Mouse (Mus musculus) myocyte (in vitro differentiated cells): ENCODE data around the gene Hacd4.

Experiments
- CEBPB ChIP-seq: IDR thresholded peaks from 2 replicates; pipeline ENCODE4 v1.6.1; 2011; ENCODE audit warnings: mild to moderate bottlenecking, moderate library complexity; ENCODE audit not compliant: poor library complexity, insufficient read depth, severe bottlenecking
- E2F4 ChIP-seq: IDR thresholded peaks from one replicate; pipeline ENCODE4 v1.6.1; 2011; ENCODE audit warnings: mild to moderate bottlenecking, control low read depth, moderate library complexity; ENCODE audit not compliant: insufficient read depth
- MAX ChIP-seq: IDR thresholded peaks from one replicate; pipeline ENCODE4 v1.6.1; 2011; ENCODE audit warnings: low read depth, mild to moderate bottlenecking, control low read depth
- MYOD1 ChIP-seq, 3 experiments: IDR thresholded peaks; one replicate each; pipeline ENCODE4 v1.6.1; 2011; ENCODE audit warnings: control low read depth in 2 of 3, low read depth in 2 of 3, mild to moderate bottlenecking in 2 of 3, moderate library complexity in 1 of 3; ENCODE audit not compliant: insufficient read length in 2 of 3, control insufficient read depth in 1 of 3
- MYOG ChIP-seq, 3 experiments: IDR thresholded peaks; one replicate each; pipeline ENCODE4 v1.6.1; 2011; ENCODE audit warnings: control low read depth in 2 of 3, low read depth in 2 of 3, mild to moderate bottlenecking in 2 of 3; ENCODE audit not compliant: insufficient read length in 2 of 3, control insufficient read depth in 1 of 3, insufficient read depth in 1 of 3
- POLR2A ChIP-seq: IDR thresholded peaks from one replicate; pipeline ENCODE4 v1.6.1; 2011; ENCODE audit warnings: low read depth, mild to moderate bottlenecking, control low read depth, moderate library complexity; ENCODE audit not compliant: insufficient read length
- POLR2AphosphoS2 ChIP-seq: IDR thresholded peaks from one replicate; pipeline ENCODE4 v1.6.1; 2011; ENCODE audit warnings: low read depth, control low read depth; ENCODE audit not compliant: insufficient read length
- REST ChIP-seq: IDR thresholded peaks from one replicate; pipeline ENCODE4 v1.6.1; 2011; ENCODE audit warnings: mild to moderate bottlenecking, control low read depth, moderate library complexity; ENCODE audit not compliant: insufficient read depth, insufficient read length
- SRF ChIP-seq: IDR thresholded peaks from one replicate; pipeline ENCODE4 v1.6.1; 2011; ENCODE audit warnings: low read depth; ENCODE audit not compliant: control insufficient read depth, insufficient read length
- USF1 ChIP-seq: IDR thresholded peaks from one replicate; pipeline ENCODE4 v1.6.1; 2011; ENCODE audit warnings: low read depth, mild to moderate bottlenecking, control low read depth, moderate library complexity

- no peak for TF ChIP-seq POLR2A
- TF ChIP-seq MYOD1 (IDR thresholded peaks at IDR 0.05; ENCODE audit: control insufficient read depth in 1 of 3, insufficient read length in 2 of 3, low read depth in 2 of 3), result no peak
- TF ChIP-seq SRF, result no peak
- no peak for TF ChIP-seq E2F4
- no peak for TF ChIP-seq POLR2AphosphoS2
- no peak for TF ChIP-seq MYOG (IDR thresholded peaks at IDR 0.05; ENCODE audit: control insufficient read depth in 1 of 3, insufficient read depth in 1 of 3, insufficient read length in 2 of 3, low read depth in 2 of 3)
- no peak for TF ChIP-seq USF1
- no peak for TF ChIP-seq CEBPB
- no peak for TF ChIP-seq REST
- TF ChIP-seq MAX, result no peak
Measured at GRCm38 (mm10) chr4:88424563-88424962, 14.2 kb downstream of the Hacd4 start.
